Mouse (Mus musculus): Measurements from ENCODE around the gene Gm2115. TPM values are rescaled to one million over a fixed set of nuclear protein-coding genes. Genes with fewer than 3 reads are reported as not detected.

The Gm2115 gene
- total and polyA plus RNA-seq, 2 experiments from 2014 or later = 1.1 to 2.6 TPM

DNA sequence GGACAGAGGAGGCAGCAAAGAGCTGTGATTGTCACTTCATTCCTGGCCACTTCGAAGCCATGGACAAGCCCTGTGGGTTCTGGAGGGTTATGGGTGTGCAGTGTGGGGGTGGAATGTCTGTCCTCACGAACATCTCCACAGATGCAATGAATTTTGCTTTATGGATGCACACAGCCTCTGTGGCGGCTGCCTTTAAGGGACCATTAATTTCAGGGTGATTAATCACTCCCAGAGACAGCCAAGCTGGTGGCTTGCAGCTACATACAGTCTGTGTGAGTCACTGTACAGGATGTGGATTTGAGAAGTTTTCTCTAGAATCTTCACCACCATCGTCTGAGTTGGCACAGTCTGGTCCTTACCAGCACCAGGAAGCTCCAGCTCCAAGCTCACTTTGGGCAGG, 17.9 kb downstream of the Gm2115 start:
- Histone ChIP-seq H3K27ac (ENCODE audit: low read depth, low read length) (no peak overlapping the region), H3K9ac (replicated peaks; ENCODE audit: low read length, poor library complexity, severe bottlenecking) (no peak overlapping the region), H3K27me3 (ENCODE audit: insufficient read depth, low read length) (no peaks in the 10 kb centered on the region), H3K4me1 (ENCODE audit: insufficient read depth, low read length) (no peaks in the 10 kb centered on the region), H3K4me2 (ENCODE audit: low read depth, low read length, poor library complexity, severe bottlenecking) (no peak overlapping the region), H3K9me3 (ENCODE audit: low read length) (no peaks in the 10 kb centered on the region), H3K36me3 (ENCODE audit: insufficient read depth, low read length) (no peaks in the 10 kb centered on the region), H3K4me3 (ENCODE audit: low read depth, low read length) (no peak overlapping the region)
- 86% methylated on average over 4 of the region's 4 CpGs for WGBS
- ATAC-seq (ENCODE audit: low FRiP score) (no peak), DNase-seq (ENCODE audit: low spot score) (no peak)
- TF ChIP-seq CTCF (IDR thresholded peaks at IDR 0.05) = no peak

DNA sequence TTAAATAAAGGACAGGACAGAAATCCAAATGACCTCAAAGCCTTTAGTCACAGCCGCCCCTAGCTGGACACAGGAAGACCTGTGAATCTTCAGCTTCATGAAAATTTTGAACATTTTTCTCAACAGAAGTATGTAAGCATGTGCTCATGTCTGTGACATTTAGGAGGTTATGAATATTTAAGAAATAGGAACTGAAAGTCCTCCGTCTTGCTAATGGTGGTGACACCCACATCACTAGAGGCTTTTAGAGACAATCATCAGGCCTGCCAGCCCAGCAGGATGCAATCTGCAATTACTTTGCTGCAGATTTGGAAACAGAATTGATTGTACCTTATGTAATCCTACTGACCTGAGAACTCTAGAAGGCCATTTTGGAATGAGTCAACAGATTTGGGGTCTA, 22.7 kb downstream of the Gm2115 start:
- no peaks in the 10 kb centered on the region for H3K9me3 ChIP-seq (ENCODE audit: low read length)
- H3K9ac ChIP-seq (replicated peaks; ENCODE audit: low read length, poor library complexity, severe bottlenecking) = no peak overlapping the region
- ATAC-seq (ENCODE audit: low FRiP score) (no peak), DNase-seq (ENCODE audit: low spot score) (no peak)
- H3K4me1 ChIP-seq (ENCODE audit: insufficient read depth, low read length) = no peaks in the 10 kb centered on the region
- TF ChIP-seq CTCF (IDR thresholded peaks at IDR 0.05) = no peak
- H3K4me2 ChIP-seq (ENCODE audit: low read depth, low read length, poor library complexity, severe bottlenecking) = no peak overlapping the region
- H3K4me3 ChIP-seq (ENCODE audit: low read depth, low read length) = no peak overlapping the region
- WGBS = 85% methylated on average over 2 of the region's 2 CpGs
- no peaks in the 10 kb centered on the region for H3K36me3 ChIP-seq (ENCODE audit: insufficient read depth, low read length)
- no peaks in the 10 kb centered on the region for H3K27me3 ChIP-seq (ENCODE audit: insufficient read depth, low read length)
- no peak overlapping the region for H3K27ac ChIP-seq (ENCODE audit: low read depth, low read length)

DNA sequence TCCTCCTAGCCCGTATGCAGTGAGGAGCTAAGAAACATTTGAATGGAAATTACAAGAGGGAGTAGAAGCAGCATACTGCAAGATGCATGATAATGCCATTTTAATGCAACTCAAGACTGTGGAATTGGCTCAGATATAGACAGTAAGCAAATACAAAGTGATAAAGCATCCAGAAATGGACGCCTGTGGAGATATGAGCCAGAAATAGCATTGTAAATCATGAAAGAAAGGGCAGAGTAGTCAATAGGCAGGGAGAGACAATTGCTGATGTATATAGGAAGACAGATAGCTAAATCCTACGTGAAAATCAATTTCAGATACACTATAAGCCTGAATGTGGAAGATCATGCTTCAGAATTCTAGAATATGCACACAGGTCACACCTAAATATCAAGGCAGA, 26.5 kb downstream of the Gm2115 start:
- H3K9ac ChIP-seq (replicated peaks; ENCODE audit: low read length, poor library complexity, severe bottlenecking) = no peak overlapping the region
- 57% methylated on average over 3 of the region's 3 CpGs for WGBS
- H3K9me3 ChIP-seq (ENCODE audit: low read length) = no peaks in the 10 kb centered on the region
- H3K27me3 ChIP-seq (ENCODE audit: insufficient read depth, low read length) = no peaks in the 10 kb centered on the region
- H3K4me2 ChIP-seq (ENCODE audit: low read depth, low read length, poor library complexity, severe bottlenecking) = no peak overlapping the region
- H3K27ac ChIP-seq (ENCODE audit: low read depth, low read length) = no peak overlapping the region
- ATAC-seq (ENCODE audit: low FRiP score) (no peak), DNase-seq (ENCODE audit: low spot score) (no peak)
- H3K4me3 ChIP-seq (ENCODE audit: low read depth, low read length) = no peak overlapping the region
- no peak for TF ChIP-seq CTCF (IDR thresholded peaks at IDR 0.05)
- no peaks in the 10 kb centered on the region for H3K4me1 ChIP-seq (ENCODE audit: insufficient read depth, low read length)
- no peaks in the 10 kb centered on the region for H3K36me3 ChIP-seq (ENCODE audit: insufficient read depth, low read length)

DNA sequence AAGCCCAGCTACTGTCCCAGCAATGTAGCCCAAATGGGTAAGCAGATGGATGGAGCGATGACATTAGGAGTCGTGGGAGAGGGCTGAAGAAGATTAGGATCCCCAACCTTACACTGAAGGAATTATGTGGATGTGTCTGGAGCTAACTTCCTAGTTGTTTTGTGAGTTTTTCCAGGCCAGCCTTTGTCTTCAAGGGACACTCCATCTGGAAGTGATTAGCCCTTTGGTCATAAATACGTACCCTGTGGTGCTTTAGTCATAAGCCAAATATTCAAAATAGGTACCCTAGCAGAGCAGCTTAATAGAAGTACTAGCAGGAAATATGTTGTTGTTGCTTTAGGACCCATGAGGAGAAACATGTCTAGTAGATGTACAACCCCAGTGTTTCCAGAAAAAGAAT, 28.6 kb downstream of the Gm2115 start:
- DNase-seq (ENCODE audit: low spot score) = no peak
- Histone ChIP-seq H3K27me3 (ENCODE audit: insufficient read depth, low read length) (no peaks in the 10 kb centered on the region), H3K4me2 (ENCODE audit: low read depth, low read length, poor library complexity, severe bottlenecking) (no peak overlapping the region), H3K27ac (ENCODE audit: low read depth, low read length) (no peak overlapping the region), H3K9me3 (ENCODE audit: low read length) (no peaks in the 10 kb centered on the region), H3K36me3 (ENCODE audit: insufficient read depth, low read length) (no peaks in the 10 kb centered on the region), H3K4me1 (ENCODE audit: insufficient read depth, low read length) (no peaks in the 10 kb centered on the region), H3K4me3 (ENCODE audit: low read depth, low read length) (no peak overlapping the region), H3K9ac (replicated peaks; ENCODE audit: low read length, poor library complexity, severe bottlenecking) (no peak overlapping the region)
- TF ChIP-seq CTCF (IDR thresholded peaks at IDR 0.05) = no peak
- 74% methylated on average over 3 of the region's 3 CpGs for WGBS
- no peak for ATAC-seq (ENCODE audit: low FRiP score)

DNA sequence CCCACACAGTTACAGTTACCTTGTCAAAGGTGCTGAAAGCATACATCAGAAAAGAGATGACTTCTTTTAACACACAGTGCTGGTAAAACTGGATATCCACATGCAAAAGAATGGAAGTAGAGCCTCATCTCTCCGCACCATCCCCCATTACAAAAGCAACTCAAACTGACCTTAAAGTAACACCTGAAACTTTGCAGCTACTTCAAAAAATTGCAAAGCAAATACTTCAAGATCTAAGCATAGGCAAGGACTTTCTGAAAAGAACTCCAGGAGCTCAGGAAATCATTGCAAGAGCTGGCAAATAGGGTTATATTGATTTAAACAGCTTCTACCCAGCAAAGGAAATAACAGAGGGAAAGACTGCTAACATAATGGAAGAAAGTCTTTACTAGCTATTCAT, 31.7 kb downstream of the Gm2115 start:
- Histone ChIP-seq H3K36me3 (ENCODE audit: insufficient read depth, low read length) (no peaks in the 10 kb centered on the region), H3K9me3 (ENCODE audit: low read length) (no peaks in the 10 kb centered on the region), H3K4me3 (ENCODE audit: low read depth, low read length) (no peak overlapping the region), H3K27ac (ENCODE audit: low read depth, low read length) (no peak overlapping the region), H3K9ac (replicated peaks; ENCODE audit: low read length, poor library complexity, severe bottlenecking) (no peak overlapping the region), H3K27me3 (ENCODE audit: insufficient read depth, low read length) (no peaks in the 10 kb centered on the region), H3K4me1 (ENCODE audit: insufficient read depth, low read length) (no peaks in the 10 kb centered on the region), H3K4me2 (ENCODE audit: low read depth, low read length, poor library complexity, severe bottlenecking) (no peak overlapping the region)
- WGBS = 97% methylated on average over 1 of the region's 1 CpGs
- DNase-seq (ENCODE audit: low spot score) (no peak), ATAC-seq (ENCODE audit: low FRiP score) (no peak)
- TF ChIP-seq CTCF (IDR thresholded peaks at IDR 0.05) = no peak

DNA sequence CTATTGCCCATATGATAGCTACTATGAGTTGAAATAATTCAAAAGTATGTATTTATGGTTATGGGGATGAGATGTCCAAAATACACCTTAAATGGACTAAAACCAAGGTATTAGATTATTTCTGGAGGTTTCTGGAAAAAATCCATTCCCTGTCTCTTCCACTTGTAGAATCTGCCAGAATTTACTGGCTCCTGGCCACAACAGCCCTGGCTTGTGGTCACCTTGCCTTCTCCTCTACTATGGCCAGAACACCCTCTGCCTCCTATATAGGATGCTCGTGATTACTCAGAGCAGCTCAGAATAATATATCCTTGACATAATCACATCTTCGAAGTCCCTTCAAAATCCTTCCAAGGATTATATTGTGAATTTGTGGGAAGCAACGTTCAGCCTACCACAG, 35.5 kb downstream of the Gm2115 start:
- Histone ChIP-seq H3K9ac (replicated peaks; ENCODE audit: low read length, poor library complexity, severe bottlenecking) (no peak overlapping the region), H3K4me3 (ENCODE audit: low read depth, low read length) (no peak overlapping the region), H3K4me2 (ENCODE audit: low read depth, low read length, poor library complexity, severe bottlenecking) (no peak overlapping the region), H3K9me3 (ENCODE audit: low read length) (no peaks in the 10 kb centered on the region), H3K36me3 (ENCODE audit: insufficient read depth, low read length) (no peaks in the 10 kb centered on the region), H3K27ac (ENCODE audit: low read depth, low read length) (no peak overlapping the region), H3K27me3 (ENCODE audit: insufficient read depth, low read length) (no peaks in the 10 kb centered on the region), H3K4me1 (ENCODE audit: insufficient read depth, low read length) (no peaks in the 10 kb centered on the region)
- WGBS = 83% methylated on average over 3 of the region's 3 CpGs
- no peak for DNase-seq (ENCODE audit: low spot score)
- TF ChIP-seq CTCF (IDR thresholded peaks at IDR 0.05) = no peak
- ATAC-seq (ENCODE audit: low FRiP score) = no peak

Measured in midbrain, postnatal 0 days (tissue).